Mouse (Mus musculus): ENCODE data around the gene Traf3ip3. TPM values are rescaled to one million over a fixed set of nuclear protein-coding genes. Genes with fewer than 3 reads are reported as not detected.

Traf3ip3 gene
- polyA plus RNA-seq, 1 experiment from 2014 or later, result 3.9 TPM

DNA sequence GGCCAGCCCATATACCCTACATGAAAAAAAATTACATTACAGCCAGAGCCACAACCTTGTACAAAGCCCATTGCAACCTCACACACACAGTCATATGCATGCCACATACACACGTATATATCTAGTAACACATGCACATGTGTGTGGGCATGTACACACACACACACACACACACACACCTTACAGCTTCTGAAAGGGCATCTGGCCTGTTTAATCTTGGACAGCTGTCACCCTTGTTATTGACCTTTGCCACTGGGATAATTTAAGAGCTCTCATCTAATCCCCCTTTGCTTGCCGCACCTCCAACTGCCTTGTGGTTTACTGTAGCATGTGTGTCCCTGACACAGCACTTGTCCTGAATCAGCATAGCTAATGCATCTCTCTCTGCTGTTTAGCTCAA, 2.3 kb upstream of the Traf3ip3 start:
- H3K4me2 ChIP-seq, result no peak overlapping the region
- no peaks in the 10 kb centered on the region for H3K36me3 ChIP-seq
- no peaks in the 10 kb centered on the region for H3K9me3 ChIP-seq
- no peaks in the 10 kb centered on the region for H3K27me3 ChIP-seq (replicated peaks)
- H3K4me1 ChIP-seq, result no peaks in the 10 kb centered on the region
- 56% methylated on average over 2 of the region's 2 CpGs for WGBS
- no peak for ATAC-seq (ENCODE audit: insufficient read depth, low FRiP score, low read depth)
- no peak overlapping the region for H3K9ac ChIP-seq
- H3K4me3 ChIP-seq (replicated peaks), result no peak overlapping the region
- H3K27ac ChIP-seq, result no peak overlapping the region

DNA sequence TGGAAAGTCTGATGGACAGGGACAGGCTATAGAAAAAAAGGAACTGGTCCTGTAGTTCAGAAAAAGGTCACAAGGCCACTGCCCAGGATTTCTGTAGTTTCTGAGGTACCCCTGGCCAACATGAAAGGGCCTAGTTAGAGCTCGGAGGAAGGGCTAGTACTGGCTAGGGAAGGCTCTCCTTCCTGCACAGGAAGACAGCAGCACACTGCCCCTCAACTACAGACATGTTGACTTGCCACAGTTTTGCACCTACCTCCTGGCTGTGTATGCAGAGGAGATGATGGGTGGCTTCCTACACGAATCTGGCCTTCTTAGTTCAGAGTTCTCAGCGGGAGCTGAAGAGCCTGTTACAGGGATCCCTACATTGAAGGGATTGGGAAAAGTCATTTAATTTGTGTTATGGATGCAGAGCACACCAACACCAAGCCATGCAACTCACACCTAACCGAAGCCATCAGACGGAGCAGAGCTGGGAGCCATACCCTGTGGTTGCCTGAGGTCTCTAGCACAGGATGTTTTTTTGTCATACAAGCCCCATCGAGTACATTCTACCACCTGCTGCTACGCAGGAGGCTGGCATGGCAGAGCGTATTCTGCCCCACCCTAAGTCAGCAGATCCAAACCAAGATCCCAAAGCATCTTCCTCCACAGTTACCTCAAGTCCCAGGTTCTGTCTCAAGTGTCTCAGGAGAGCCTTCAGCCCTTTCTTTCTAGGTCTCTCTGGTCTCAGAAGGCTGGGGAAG, 692 bp downstream of the Traf3ip3 start:
- no peak overlapping the region for H3K4me3 ChIP-seq (replicated peaks)
- H3K27ac ChIP-seq, result no peak overlapping the region
- ATAC-seq (ENCODE audit: insufficient read depth, low FRiP score, low read depth), result no peak
- WGBS, result 77% methylated on average over 8 of the region's 8 CpGs
- no peaks in the 10 kb centered on the region for H3K9me3 ChIP-seq
- no peak overlapping the region for H3K9ac ChIP-seq
- H3K27me3 ChIP-seq (replicated peaks), result no peaks in the 10 kb centered on the region
- H3K4me2 ChIP-seq, result no peak overlapping the region
- no peaks in the 10 kb centered on the region for H3K36me3 ChIP-seq
- no peaks in the 10 kb centered on the region for H3K4me1 ChIP-seq

DNA sequence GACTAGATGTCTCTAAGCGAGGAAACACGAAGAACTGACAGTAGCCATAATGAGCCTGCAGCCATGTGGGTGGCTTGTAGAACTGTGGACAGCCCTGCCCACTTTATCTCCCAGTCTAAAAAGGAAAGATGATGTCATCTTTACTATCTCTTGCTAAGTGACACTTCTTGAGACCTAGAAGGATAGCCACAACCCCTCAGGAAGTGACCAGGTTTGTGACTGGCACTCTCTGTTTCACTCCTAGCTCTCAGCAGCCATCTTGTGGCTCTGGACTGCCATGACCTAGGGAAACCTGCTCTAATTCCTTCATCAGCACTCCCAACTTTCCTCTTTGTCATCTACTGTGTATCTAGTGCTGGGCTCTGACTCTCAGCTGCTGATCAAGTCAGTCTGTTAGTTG, 3.2 kb downstream of the Traf3ip3 start:
- Histone ChIP-seq H3K9me3 (no peaks in the 10 kb centered on the region), H3K27ac (no peak overlapping the region), H3K4me2 (no peak overlapping the region), H3K27me3 (replicated peaks) (no peaks in the 10 kb centered on the region), H3K36me3 (no peaks in the 10 kb centered on the region), H3K4me1 (no peaks in the 10 kb centered on the region), H3K9ac (no peak overlapping the region), H3K4me3 (replicated peaks) (no peak overlapping the region)
- WGBS, result 93% methylated on average over 2 of the region's 2 CpGs
- no peak; the same call in 1 of the 2 replicates for ATAC-seq (ENCODE audit: insufficient read depth, low FRiP score, low read depth)

DNA sequence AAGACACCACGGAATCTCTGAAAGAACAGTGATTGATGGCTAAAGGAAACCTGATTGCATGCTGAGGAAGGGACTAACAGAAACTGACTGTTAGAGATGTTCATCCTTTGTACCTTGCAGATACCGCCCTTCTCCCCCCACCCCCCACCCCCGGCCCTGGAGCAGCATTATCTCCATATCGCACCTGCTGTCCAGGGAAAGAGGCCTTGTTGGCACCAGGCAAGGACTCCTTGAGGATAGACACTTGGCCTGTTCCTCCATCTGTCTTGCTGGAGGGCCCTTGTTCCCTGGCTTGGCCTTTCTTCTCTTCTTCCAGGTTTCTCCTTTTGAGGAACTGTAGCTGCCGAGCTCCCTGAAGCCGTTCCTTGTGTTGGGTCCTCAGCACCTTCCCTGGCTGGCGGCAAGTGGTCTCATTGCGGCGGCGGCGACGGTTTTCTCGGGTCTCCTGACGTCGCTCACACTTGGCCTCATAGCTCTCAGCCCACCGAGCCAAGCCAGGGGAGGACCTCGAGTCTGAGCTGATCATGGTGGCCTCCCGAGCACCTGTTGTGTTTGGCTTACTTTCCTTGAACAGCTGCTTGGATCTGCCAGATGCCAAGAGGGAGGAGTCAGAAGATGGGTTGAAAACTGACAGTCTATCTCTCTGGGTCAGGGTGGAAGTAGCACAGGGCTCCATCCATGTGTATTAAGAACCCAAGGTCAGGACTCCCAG, 3.9 kb downstream of the Traf3ip3 start:
- Histone ChIP-seq H3K4me3 (replicated peaks) (no peak overlapping the region), H3K9ac (no peak overlapping the region), H3K36me3 (no peaks in the 10 kb centered on the region), H3K4me1 (no peaks in the 10 kb centered on the region), H3K9me3 (no peaks in the 10 kb centered on the region), H3K27ac (no peak overlapping the region), H3K4me2 (no peak overlapping the region), H3K27me3 (replicated peaks) (no peaks in the 10 kb centered on the region)
- no peak for ATAC-seq (ENCODE audit: insufficient read depth, low FRiP score, low read depth)
- 81% methylated on average over 18 of the region's 18 CpGs for WGBS

DNA sequence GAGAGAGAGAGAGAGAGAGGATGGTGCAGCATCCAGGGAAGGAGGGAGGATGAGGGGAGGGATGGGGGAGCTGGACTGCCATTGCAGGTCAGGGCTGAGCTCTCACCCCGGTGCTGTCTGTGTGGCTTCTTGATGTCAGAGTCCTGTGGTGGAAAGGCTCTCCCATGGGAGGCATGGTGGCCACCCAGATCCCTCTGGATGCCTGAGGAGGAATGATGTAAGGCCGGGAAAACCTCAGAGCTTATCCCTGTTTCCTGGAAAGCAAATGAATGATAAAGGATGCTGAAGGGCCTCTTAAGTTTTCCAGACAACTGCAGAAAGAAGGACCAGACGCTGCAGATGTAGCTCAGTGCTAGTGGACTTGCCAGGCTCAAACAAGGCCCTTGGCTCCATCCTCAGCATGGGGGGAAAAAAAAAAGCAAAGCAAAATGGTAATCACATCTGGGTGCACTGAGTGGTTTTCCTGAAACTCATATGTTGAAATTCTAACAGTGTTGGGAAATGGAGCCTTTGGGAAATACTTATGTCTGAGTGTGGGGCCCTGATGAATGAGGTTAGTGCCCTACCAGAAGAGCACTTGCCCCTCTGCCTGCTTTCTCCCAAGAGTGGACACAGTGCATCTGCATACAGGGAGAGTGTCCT, 6.2 kb downstream of the Traf3ip3 start:
- Histone ChIP-seq H3K4me2 (no peak overlapping the region), H3K9ac (no peak overlapping the region), H3K4me3 (replicated peaks) (no peak overlapping the region), H3K27me3 (replicated peaks) (no peaks in the 10 kb centered on the region), H3K4me1 (0 out of 2 replicates have a peak, but pooled peaks cover 7% of the 10 kb centered on the region), H3K27ac (no peak overlapping the region), H3K9me3 (no peaks in the 10 kb centered on the region), H3K36me3 (no peaks in the 10 kb centered on the region)
- WGBS, result 46% methylated on average over 3 of the region's 3 CpGs
- ATAC-seq (ENCODE audit: insufficient read depth, low FRiP score, low read depth), result no peak

DNA sequence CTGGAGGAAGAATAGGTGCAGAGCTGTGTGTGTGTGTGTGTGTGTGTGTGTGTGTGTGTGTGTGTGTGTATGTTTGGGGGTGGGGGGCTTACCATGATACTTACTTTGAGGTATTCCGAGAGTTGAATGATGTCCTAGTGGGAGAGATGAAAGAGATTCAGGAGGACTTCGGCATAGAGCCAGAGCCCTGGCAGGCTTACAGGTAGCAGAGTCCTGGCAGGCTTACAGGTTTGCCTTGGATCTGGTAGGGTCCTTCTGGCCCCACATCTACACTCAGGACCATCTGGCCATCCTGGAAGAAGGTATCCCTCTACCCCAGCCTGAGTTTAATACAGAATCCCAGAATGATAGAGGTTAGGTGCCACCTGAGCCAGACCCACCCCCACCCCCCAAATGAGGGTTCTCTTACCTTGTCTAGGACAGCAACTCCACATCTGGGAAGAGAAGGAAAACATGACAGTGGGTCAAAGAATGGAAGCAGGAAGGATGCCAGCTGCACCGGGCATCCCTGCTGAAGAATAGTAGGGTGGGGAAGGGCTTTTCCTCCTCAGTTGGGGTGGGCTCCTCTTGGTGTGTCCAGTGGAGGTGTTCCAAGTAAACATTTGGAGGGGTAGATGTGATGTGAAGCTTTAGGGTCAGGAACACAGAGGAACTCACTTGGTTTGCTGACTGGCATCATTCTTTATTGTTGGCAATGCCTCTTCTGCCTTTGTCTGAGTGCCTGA, 6.9 kb downstream of the Traf3ip3 start:
- no peak for ATAC-seq (ENCODE audit: insufficient read depth, low FRiP score, low read depth)
- no peaks in the 10 kb centered on the region for H3K36me3 ChIP-seq
- WGBS, result 71% methylated on average over 3 of the region's 3 CpGs
- H3K9ac ChIP-seq, result no peak overlapping the region
- no peak overlapping the region for H3K4me3 ChIP-seq (replicated peaks)
- H3K27ac ChIP-seq, result no peak overlapping the region
- H3K4me1 ChIP-seq, result peaks cover 12% of the 10 kb centered on the region
- no peaks in the 10 kb centered on the region for H3K9me3 ChIP-seq
- no peak overlapping the region for H3K4me2 ChIP-seq
- no peaks in the 10 kb centered on the region for H3K27me3 ChIP-seq (replicated peaks)

DNA sequence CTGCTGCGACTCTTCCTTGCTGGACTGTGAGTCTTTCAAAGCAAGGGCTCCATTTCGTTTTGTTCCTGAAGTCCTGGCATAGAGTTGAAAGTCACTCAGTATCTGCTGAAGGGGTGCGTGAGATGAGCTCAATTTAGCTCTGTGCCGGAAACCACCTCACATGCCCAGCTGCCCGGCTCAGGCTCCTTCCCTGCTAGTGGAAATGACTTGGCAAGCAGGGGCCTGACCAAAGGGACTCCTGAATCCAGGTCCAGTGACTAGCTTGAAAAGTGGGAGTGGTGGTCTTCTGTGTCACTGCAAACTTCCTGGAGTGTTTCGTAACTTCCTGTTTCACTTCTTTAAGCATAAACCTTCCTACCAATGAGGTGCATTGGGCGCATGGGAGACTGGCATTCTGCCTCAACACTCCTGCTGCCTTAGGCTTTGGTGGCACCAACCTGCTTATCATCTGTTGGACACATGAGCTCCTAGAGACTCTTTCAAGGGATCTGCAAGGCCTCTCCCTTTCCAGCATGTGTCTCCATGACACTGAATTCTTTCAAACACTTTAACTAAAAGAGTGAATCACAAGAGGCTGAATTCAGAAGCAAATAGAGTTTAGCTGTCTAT, 9.7 kb downstream of the Traf3ip3 start:
- Histone ChIP-seq H3K27ac (no peak overlapping the region), H3K4me2 (no peak overlapping the region), H3K4me1 (peaks cover 28% of the 10 kb centered on the region), H3K4me3 (replicated peaks) (no peak overlapping the region), H3K36me3 (no peaks in the 10 kb centered on the region), H3K9me3 (no peaks in the 10 kb centered on the region), H3K27me3 (replicated peaks) (no peaks in the 10 kb centered on the region), H3K9ac (no peak overlapping the region)
- 78% methylated on average over 7 of the region's 7 CpGs for WGBS
- no peak for ATAC-seq (ENCODE audit: insufficient read depth, low FRiP score, low read depth)

DNA sequence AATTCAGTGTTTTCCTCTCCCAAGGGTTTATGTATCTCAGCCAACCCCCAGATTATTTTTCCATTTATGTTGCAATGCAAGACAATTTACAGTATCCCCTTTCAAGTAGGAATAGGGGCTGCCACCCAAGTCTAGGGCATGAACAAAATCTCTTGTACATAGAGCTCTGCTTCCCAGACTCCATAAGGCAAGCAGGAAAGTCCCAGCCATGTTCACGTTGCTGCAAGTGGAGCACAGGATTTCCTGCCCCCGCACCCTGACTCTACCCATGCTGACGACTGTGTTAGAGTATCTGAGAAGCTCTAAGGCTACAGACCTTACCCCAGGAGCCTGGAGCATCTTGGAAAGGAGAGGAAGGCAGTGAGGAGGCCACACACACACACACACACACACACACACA, 11.7 kb downstream of the Traf3ip3 start:
- WGBS, result 32% methylated on average over 3 of the region's 3 CpGs
- Histone ChIP-seq H3K9me3 (no peaks in the 10 kb centered on the region), H3K4me2 (peak overlapping the region; percentile 10; the same call in 1 of the 2 replicates), H3K36me3 (no peaks in the 10 kb centered on the region), H3K27me3 (replicated peaks) (no peaks in the 10 kb centered on the region), H3K27ac (peak overlapping the region; percentile 87), H3K4me3 (replicated peaks) (no peak overlapping the region), H3K9ac (no peak overlapping the region), H3K4me1 (peaks cover 28% of the 10 kb centered on the region)
- ATAC-seq (ENCODE audit: insufficient read depth, low FRiP score, low read depth), result no peak

DNA sequence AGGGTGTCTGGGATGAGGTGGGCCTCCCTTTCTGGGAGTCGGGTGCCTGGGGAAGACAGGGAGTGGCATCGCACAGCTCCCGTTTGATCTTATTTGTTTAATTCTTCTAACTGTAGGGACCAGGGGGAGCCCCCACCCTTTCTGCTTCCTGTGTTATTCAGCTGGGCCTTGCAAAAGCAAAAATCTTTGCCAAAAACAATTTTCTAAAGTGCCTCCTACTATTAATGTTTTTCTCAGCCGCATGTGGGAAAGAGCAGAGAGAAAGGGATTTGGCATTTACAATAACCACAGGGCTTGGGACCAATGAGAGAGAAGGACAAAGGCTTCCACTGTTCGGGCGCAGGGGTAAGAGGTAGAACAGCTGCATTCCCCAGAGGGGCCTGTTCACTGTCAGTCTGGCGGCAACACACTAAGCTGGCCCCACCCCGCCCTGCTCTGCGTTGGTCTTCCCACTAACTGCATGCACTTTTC, 12.3 kb downstream of the Traf3ip3 start:
- Histone ChIP-seq H3K4me3 (replicated peaks) (no peak overlapping the region), H3K27me3 (replicated peaks) (no peaks in the 10 kb centered on the region), H3K36me3 (no peaks in the 10 kb centered on the region), H3K4me1 (peaks cover 28% of the 10 kb centered on the region), H3K27ac (peak overlapping the region; percentile 87), H3K9me3 (no peaks in the 10 kb centered on the region), H3K9ac (no peak overlapping the region), H3K4me2 (peak overlapping the region; percentile 10; the same call in 1 of the 2 replicates)
- ATAC-seq (ENCODE audit: insufficient read depth, low FRiP score, low read depth), result peak; percentile 90
- WGBS, result 8% methylated on average over 9 of the region's 9 CpGs

DNA sequence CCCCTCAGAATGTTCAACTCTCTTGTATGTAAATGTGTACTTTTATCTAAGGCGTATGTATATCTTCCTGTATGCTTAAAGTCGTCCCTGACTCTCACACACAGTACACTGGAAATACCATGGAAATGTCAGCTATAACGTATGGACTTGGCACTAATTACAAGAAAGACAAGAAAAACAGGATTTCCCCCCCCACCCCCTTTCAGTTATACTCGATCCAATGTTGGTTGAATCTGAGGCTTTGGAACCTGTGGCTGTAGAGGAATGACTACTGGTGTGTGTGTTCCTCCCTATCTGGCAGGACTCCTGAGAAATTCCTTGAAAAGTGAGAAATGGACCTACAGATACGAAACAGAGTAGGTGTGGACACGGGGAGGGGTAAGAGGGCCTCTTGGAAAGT, 13.2 kb downstream of the Traf3ip3 start:
- Histone ChIP-seq H3K27me3 (replicated peaks) (no peaks in the 10 kb centered on the region), H3K9ac (no peak overlapping the region), H3K4me3 (replicated peaks) (no peak overlapping the region), H3K36me3 (no peaks in the 10 kb centered on the region), H3K4me1 (peaks cover 28% of the 10 kb centered on the region), H3K27ac (peak overlapping the region; percentile 87), H3K4me2 (no peak overlapping the region), H3K9me3 (no peaks in the 10 kb centered on the region)
- 49% methylated on average over 6 of the region's 6 CpGs for WGBS
- no peak for ATAC-seq (ENCODE audit: insufficient read depth, low FRiP score, low read depth)

DNA sequence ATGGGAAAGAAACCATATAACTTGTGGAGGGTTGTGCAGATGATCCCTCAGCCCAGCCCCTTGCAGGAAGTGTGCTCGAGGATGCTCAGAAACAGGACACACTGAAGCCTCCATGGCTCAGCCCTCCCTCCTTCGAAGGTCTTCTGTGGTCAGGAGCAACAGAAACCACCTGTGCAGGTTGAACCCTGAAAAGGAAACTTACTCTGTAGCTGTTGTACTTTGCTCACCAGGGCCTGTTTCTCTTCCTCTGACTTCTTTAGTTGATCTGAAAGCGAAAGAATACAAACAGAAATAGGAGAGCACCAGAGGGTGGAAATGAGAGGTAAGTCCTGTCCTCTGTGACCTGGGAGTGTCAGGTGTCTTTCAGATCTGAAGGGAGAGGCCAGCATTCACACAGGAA, 20.4 kb downstream of the Traf3ip3 start:
- no peak overlapping the region for H3K4me2 ChIP-seq
- WGBS, result 73% methylated on average over 3 of the region's 3 CpGs
- no peaks in the 10 kb centered on the region for H3K36me3 ChIP-seq
- no peak overlapping the region for H3K27ac ChIP-seq
- H3K27me3 ChIP-seq (replicated peaks), result no peaks in the 10 kb centered on the region
- no peaks in the 10 kb centered on the region for H3K9me3 ChIP-seq
- H3K4me3 ChIP-seq (replicated peaks), result no peak overlapping the region
- no peak overlapping the region for H3K9ac ChIP-seq
- no peaks in the 10 kb centered on the region for H3K4me1 ChIP-seq
- no peak for ATAC-seq (ENCODE audit: insufficient read depth, low FRiP score, low read depth)

Measured in stomach, embryonic 15.5 days (tissue).